Mouse (Mus musculus): ENCODE data around the gene Tlr9.

Gene Tlr9

DNA sequence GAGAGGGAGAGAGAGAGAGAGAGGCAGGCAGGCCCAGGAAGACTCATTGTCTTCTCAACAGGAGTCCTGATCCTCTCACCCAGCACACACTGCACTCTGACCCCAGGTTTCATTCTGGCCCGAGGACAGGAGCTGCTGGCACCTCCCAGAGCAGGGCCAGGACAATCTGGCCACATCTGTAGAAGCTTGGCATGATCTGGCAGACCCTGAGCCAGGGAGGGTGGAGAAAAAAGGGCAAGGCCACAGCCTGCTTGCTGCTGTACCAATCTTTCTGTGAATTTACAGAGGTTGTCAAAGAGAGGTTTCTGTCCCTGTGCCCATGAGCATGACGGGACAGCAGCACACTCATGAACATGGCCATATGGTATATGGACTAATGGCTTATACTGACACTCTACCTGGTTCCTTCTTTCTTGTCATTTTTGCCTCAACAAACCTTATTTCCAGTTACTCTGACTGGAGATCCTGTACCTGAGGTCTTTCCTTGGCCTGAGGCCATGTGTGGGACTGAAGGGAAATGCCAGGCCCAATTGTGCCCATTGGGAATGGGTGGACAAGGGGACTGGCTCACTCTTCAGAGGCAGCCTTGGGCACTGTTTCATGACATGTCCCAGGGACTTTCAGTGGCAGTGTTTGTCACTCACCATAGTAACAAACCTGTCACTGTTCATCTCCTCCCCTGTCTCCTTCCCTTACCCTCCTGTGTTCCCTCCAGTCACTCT, 44.7 kb downstream of the Tlr9 start:
- in situ Hi-C loops (cut with MboI; ENCODE audit: low sequenced_read_pairs), result no loop called here

DNA sequence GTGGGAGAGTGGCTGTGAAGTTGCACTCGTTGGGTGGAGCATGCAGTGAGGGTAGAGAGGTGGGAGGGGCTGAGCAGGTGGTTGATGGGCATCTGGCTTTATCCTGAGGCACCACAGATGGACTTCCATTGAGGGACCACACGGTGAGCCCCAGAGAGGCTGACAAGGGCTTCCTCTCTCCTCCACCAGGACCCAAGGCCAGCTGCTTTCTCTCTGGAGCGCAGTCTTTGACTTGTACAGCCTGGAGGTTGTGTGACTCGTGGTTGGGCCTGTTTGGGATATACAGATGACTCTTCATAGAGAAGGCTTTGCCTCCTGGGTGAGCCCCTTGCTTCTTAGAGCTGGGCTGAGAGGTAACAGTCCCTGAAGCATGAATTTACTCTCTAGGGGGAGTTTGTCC, 46.0 kb downstream of the Tlr9 start:
- in situ Hi-C loops (cut with MboI; ENCODE audit: low sequenced_read_pairs), result no loop called here

DNA sequence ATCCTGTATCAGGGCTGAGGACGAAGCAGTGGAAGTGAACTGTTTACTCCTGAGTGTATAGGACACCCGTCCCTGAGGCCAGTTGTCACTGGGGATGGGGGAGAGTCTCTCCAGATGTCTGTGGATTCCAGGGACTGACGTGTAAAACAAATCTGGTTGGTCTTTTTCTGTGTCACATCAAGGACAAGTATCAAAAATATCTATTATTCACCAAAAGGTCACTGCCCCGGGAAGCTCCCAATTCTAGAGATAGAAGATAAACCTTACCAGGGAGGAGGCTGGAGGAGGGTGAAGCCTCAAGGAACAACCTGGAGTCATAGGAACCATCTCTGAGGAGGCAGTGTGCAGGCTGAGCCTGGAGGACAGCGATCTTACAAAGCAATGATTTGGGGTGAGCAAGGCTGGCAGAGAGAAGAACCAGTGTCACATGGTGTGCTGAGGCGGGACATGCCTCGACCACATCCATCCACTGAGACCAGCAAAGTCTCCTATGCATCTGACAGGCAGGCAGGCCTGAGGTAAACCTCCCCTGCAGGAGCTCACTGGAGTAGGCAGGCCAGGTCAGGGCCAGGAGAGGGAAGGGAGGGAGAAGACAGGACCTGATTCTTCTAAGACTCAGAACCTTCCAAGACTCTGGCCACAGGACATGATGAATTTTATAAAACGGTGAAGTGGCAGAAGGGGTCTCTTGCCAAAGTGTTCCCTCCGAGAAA, 46.8 kb downstream of the Tlr9 start:
- in situ Hi-C loops (cut with MboI; ENCODE audit: low sequenced_read_pairs), result no loop called here

DNA sequence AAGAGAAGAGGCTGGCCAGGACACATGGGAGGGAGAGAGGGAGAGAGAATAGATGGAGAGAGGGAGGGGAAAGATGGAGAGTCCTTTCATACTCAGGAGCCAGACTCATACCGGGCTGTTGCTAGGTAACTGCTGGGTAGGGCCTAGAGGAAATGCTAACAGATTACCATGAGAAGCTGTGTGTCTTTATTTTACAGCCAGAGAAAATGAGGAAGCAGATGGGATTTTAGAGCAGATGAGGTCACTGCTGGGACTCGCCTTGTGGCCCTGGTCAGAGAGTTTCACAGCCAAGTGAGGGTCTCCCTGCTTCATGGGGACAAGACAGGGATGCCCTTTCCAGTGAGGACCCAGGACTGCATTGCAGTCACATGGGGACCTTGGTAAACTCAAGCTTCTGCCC, 47.5 kb downstream of the Tlr9 start:
- in situ Hi-C loops (cut with MboI; ENCODE audit: low sequenced_read_pairs), result no loop called here

DNA sequence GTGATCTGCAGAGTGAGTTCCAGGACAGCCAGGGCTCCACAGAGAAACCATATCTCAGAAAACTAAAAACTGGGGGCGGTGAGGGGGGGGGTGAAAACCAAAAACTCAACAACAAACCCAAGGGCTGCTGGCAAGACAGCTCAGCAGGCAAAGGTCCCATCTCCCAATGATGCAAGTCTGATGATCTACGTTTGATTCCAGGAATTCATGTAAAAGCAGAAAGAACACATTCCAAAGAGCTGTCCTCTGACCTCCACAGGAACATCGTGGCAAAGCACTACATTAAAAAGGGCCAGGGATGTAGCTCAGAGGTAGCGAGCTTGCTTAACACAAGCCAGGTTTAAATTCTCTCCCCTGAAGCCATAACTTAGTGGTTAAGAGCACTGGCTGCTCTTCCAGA, 48.3 kb downstream of the Tlr9 start:
- in situ Hi-C loops (cut with MboI; ENCODE audit: low sequenced_read_pairs), result no loop called here

DNA sequence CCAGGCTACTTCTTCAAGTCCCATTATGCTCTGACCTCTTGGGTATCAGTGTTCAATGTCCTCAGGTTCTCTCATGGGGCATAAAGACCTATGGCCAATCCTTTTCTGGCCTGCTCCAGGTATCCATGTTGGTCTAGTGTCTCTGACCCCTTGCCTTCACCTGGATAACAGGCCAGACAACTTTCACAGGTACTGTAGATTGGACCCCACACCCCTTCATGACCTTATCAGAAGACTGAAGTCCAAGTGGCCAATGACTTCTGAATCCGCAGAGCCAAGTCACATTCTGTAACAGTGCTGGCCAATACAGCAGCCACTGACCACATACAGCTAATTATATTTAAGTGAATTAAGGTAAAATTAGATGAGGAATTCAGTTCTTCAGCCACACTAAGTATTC, 49.9 kb downstream of the Tlr9 start:
- in situ Hi-C loops (cut with MboI; ENCODE audit: low sequenced_read_pairs), result no loop called here

DNA sequence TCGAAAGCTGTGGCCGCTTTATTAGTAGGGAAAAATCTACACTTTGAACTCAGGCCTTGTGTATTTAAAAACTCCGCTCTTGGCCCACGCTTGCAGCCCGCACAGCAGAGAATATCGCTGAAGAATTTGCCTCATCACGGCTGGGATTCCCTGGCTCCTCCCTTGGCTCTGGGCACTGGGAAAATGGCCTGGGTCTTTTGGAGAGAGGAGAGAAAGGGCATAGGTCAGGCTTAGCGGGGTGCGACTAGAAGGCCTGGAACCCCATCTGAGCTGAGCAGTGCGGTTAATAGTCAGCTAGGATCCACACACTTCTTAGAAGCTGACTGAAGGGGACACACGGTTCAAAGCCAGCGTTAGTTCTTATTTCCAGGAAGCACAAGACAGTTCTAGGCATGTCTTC, 50.9 kb downstream of the Tlr9 start:
- in situ Hi-C loops (cut with MboI; ENCODE audit: low sequenced_read_pairs), result no loop called here

DNA sequence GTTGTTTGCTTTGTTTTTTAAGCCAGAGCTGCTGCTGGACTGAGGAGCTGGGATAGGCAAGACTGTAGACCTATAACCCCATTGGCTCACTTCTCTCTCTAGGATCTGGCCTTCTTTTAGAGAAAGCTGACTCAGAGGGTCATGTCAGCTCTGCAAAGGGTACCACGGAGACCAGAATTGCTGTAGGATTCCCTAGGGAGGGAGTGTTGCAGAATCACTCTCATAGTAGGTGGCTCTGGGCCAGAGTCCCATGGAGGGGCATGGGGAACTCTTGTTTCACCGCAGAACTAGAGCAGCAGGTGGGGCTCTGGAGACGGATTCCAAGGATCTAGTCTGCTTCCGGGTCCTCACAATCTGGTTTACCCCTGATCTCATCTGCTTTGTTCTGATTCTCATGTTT, 51.4 kb downstream of the Tlr9 start:
- in situ Hi-C loops (cut with MboI; ENCODE audit: low sequenced_read_pairs), result no loop called here

DNA sequence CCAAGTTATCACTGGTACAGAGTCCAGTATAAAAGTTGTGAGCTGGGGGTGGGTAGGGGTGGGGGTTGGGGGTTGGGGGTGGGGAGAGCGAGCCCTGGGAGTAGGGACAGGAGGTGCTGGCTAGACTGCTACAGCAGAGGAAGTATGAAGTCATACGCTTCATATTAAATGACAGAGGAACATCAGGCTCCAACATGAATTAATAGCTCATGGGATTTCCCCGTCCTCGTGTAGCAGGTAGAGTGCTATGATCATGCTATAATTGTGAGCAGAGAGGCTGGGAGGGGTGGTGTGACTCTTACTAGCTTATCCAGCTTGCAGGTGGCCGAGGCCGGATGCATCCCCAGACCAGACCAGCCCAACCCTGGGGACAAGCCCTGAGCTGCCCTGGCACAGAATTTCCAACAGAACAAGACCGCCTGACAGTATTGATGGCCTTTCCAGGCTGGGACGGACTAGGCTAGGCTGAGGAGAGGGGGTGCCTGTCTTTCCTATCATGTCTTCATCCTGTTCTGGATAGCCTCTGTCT, 52.3 kb downstream of the Tlr9 start:
- in situ Hi-C loops (cut with MboI; ENCODE audit: low sequenced_read_pairs), result no loop called here

DNA sequence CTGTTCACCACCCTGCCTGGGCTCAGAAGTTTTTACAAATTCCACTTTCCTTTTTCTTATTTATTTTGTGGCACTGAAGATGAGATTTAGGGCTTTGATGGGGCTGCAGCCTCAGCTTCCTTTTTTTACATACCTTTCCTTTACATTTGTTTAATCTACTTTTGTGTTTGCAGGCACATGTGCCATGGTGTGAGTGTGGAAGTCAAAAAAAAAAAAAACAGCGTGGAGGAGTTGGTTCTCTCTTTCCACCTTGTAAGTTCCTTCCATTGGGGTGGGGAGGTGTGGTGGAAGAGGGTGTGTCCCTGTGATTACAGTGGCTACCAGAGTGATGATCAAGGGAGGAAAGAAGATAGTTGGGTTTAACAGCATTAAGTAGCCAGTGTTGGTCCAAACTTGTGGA, 53.4 kb downstream of the Tlr9 start:
- in situ Hi-C loops (cut with MboI; ENCODE audit: low sequenced_read_pairs), result no loop called here
